Mouse (Mus musculus): Measurements from ENCODE around the gene Nckap5.

DNA sequence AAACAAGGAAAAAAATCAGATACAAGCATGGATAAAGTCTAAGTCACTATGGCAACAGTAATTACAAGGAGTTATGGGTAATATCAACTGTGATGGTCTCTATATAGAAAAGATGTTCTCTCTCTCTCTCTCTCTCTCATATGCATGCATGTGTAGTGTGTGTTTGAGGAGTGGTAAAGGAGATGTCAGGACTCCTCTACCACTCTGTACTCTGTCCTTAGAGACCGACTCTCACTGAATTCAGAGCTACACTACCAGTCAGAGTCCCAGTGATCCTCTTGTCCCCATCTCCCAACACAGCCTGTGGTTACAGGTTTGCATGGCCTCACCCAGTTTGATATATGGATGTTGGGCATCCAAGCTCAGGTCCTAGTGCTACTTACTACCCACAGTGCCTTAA, 662.0 kb downstream of the Nckap5 start:
- TF ChIP-seq CTCF (IDR thresholded peaks at IDR 0.05; ENCODE audit: insufficient read depth, low read depth, low read length) (no peak), POLR2A (IDR thresholded peaks at IDR 0.05; ENCODE audit: insufficient read depth, low read depth, low read length) (no peak)
